Mouse (Mus musculus) heart, adult 2 months (tissue): ENCODE measurements at regions not wholly inside any gene's neighbourhood (a gene's known extent, or its start where the extent isn't known, plus 50 kb on each side); places are given as distances from the start of the nearest gene placed in this dataset.

Experiments
- CTCF ChIP-seq: fragments of 200-600 bp; IDR thresholded peaks from 2 replicates; pipeline ENCODE4 v1.8.1; 2022; ENCODE audit warnings: antibody characterized with exemption, mild to moderate bottlenecking, moderate library complexity
- POLR2A ChIP-seq: fragments of 200-500 bp; IDR thresholded peaks from 2 replicates; pipeline ENCODE4 v1.6.1; 2011; ENCODE audit warnings: mild to moderate bottlenecking, low read depth, low read length, control low read depth; ENCODE audit not compliant: insufficient read depth

DNA sequence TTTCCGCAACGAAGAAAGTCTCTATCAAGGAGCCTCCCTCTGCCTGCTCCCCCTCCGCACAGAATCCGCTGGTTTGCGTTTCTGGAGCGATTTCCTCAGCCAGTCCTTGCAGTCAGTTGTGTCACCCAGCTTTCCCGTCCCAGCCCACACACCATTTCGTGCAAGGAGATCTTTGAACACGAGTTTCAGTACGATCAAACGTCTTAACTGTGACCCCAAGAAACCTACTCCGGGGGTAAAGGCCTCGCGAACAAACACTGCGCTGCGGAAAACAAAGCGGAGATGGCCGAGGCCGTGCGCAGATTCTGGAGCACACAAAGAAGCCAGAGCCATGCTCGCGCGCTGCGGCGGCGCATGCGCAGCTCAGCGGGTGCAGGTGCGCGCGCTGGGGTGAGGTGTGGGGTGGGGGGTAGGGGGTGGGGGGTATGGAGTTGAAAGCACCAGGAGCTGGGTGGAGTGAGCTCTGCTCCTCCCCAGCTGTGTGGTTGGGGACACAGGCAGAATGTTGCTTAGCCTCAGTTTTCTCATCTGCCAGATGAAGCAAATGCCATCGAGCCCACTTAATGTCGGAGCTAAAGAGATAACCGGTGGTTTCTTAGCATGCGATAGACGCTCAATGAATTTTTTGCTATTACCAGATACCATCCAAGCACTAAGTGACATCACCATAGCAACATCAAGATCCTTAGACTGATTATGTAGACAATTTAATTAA lies 52.8 kb upstream of the Nfe2l3 start:
- no peak for TF ChIP-seq CTCF
- TF ChIP-seq POLR2A, result peak; percentile 54
